Mouse (Mus musculus) lung, postnatal 0 days (tissue): ENCODE measurements around the gene Gpm6b.

Experiments used
- CTCF ChIP-seq: IDR thresholded peaks from 2 replicates; pipeline ENCODE4 v1.5.1; 2016; ENCODE audit warnings: antibody characterized with exemption, mild to moderate bottlenecking
- EP300 ChIP-seq: IDR thresholded peaks from 2 replicates; pipeline ENCODE4 v1.6.1; 2016; ENCODE audit warnings: antibody characterized with exemption, mild to moderate bottlenecking, control low read depth

DNA sequence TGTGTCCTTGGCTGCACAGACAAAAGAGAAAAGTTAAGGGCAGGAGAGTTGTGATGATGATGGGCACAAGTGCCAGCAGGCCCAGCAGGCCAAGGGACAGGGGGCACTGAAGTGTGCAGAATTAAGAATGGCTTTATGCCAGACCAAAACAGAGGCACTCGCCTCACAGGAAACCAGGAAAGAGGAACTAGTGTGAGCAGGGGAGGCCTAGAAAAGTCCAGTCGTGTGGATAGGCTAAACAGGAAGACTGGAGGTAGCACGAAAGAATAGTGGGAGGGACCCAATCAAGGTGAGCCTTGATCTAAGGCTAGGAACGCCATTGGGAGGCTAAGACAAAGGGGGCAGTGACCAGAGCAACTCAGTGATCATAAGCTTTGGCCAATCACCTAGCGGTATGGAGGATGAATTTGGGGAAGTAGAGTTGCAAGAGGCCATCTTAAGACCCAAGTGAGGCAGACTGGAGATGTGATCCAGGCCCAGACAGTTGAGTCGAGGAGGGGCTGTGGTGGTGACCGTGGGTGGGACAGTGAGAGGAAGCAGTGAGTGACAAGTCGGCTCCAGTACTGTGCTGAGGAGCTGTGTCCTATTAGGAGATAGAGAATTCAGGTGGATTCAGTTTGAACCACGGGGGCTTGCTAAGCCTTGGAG, 138.1 kb downstream of the Gpm6b start:
- no peak for TF ChIP-seq CTCF
- TF ChIP-seq EP300 = no peak
